Mouse (Mus musculus): ENCODE results near the gene Tbc1d20. TPM values are rescaled to one million over a fixed set of nuclear protein-coding genes. Genes with fewer than 3 reads are reported as not detected.

The Tbc1d20 gene
- total and polyA plus RNA-seq, 3 experiments: 39.0 to 46.5 (median 43.1) TPM

GRCm38 (mm10) chr2:152360271-152360775, 66.7 kb downstream of the Tbc1d20 start:
- intact Hi-C loops (cut with DNase I): loop anchor here (1.0 to 5.0 kb wide), 2 partner anchors 16 to 68 kb away; partner anchors contain the start of genes Tbc1d20 and Trib3
- Histone ChIP-seq H3K36me3 (ENCODE audit: control insufficient read depth, insufficient read depth, low read length) (no peaks in the 10 kb centered on the region), H3K4me1 (ENCODE audit: control insufficient read depth, insufficient read depth, low read length) (peaks cover 20% of the 10 kb centered on the region), H3K27ac (peak overlapping the region; percentile 87), H3K27me3 (ENCODE audit: control insufficient read depth, insufficient read depth, low read length) (no peaks in the 10 kb centered on the region), H3K79me2 (replicated peaks; ENCODE audit: control insufficient read depth, insufficient read depth, low read length) (no peaks in the 10 kb centered on the region), H3K4me3 (peak overlapping the region; percentile 13; the same call in 1 of the 2 replicates), H3K9ac (ENCODE audit: low read depth, low read length) (no peak overlapping the region)
- TF ChIP-seq CTCF (IDR thresholded peaks at IDR 0.05) (peak; percentile 19; the same call in 1 of the 2 replicates), POLR2A (IDR thresholded peaks at IDR 0.05; ENCODE audit: insufficient read depth, low read depth, low read length) (peak; percentile 36; the same call in 1 of the 2 replicates), EP300 (IDR thresholded peaks at IDR 0.05; ENCODE audit: insufficient read depth, low read depth, low read length) (peak; percentile 99)
- DNase-seq: peak; percentile 85 to 90
- 3% methylated on average over 7 of the region's 7 CpGs for WGBS

- Histone ChIP-seq H3K4me1 (ENCODE audit: control insufficient read depth, insufficient read depth, low read length) (peaks cover 20% of the 10 kb centered on the region), H3K27ac (peak overlapping the region; percentile 87), H3K27me3 (ENCODE audit: control insufficient read depth, insufficient read depth, low read length) (no peaks in the 10 kb centered on the region), H3K36me3 (ENCODE audit: control insufficient read depth, insufficient read depth, low read length) (no peaks in the 10 kb centered on the region), H3K79me2 (replicated peaks; ENCODE audit: control insufficient read depth, insufficient read depth, low read length) (no peaks in the 10 kb centered on the region), H3K4me3 (no peak overlapping the region), H3K9ac (ENCODE audit: low read depth, low read length) (no peak overlapping the region)
- intact Hi-C loops (cut with DNase I): loop anchor here (5.0 kb wide), 1 partner anchor 69 kb away; the partner anchor contains the start of gene Tbc1d20
- DNase-seq: no peak
- TF ChIP-seq POLR2A (IDR thresholded peaks at IDR 0.05; ENCODE audit: insufficient read depth, low read depth, low read length) (no peak), EP300 (IDR thresholded peaks at IDR 0.05; ENCODE audit: insufficient read depth, low read depth, low read length) (no peak), CTCF (IDR thresholded peaks at IDR 0.05) (no peak)
- 91% methylated on average over 8 of the region's 8 CpGs for WGBS
Measured at GRCm38 (mm10) chr2:152361193-152361592, 67.6 kb downstream of the Tbc1d20 start.

Other genes with a start within 250 kb of the Tbc1d20 start
- not detected for gene Scrt2, start 212.3 kb upstream of the Tbc1d20 start, total RNA-seq (2021)
- gene Scrt2, start 212.3 kb upstream of the Tbc1d20 start, polyA plus RNA-seq (2012; rRNA removed): not detected in 2 replicates
- gene Srxn1, start 188.3 kb upstream of the Tbc1d20 start, total RNA-seq (2021): 10 to 100 TPM; 19.2 to 23.9 TPM
- gene Srxn1, start 188.3 kb upstream of the Tbc1d20 start, polyA plus RNA-seq (2012; rRNA removed): 35.9 and 40.0 TPM in 2 replicates
- 10 to 100 TPM; 26.7 to 32.1 TPM for gene Tcf15, start 150.3 kb upstream of the Tbc1d20 start, total RNA-seq (2021)
- gene Tcf15, start 150.3 kb upstream of the Tbc1d20 start, polyA plus RNA-seq (2012; rRNA removed): 21.2 and 25.9 TPM in 2 replicates
- 10 to 100 TPM; 89.0 to 94.1 TPM for gene Csnk2a1, start 67.0 kb upstream of the Tbc1d20 start, total RNA-seq (2021)
- gene Csnk2a1, start 67.0 kb upstream of the Tbc1d20 start, polyA plus RNA-seq (2012; rRNA removed): 40.7 and 74.9 TPM in 2 replicates
- 10 to 100 TPM; 44.3 to 45.2 TPM for gene Rbck1, start 38.8 kb downstream of the Tbc1d20 start, total RNA-seq (2021)
- 107 and 128 TPM in 2 replicates for gene Rbck1, start 38.8 kb downstream of the Tbc1d20 start, polyA plus RNA-seq (2012; rRNA removed)
- gene Trib3, start 50.2 kb downstream of the Tbc1d20 start, total RNA-seq (2021): 1 to 10 TPM; 2.4 to 3.6 TPM
- 2.3 and 3.3 TPM in 2 replicates for gene Trib3, start 50.2 kb downstream of the Tbc1d20 start, polyA plus RNA-seq (2012; rRNA removed)
- not detected for gene Nrsn2, start 82.8 kb downstream of the Tbc1d20 start, total RNA-seq (2021)
- gene Nrsn2, start 82.8 kb downstream of the Tbc1d20 start, polyA plus RNA-seq (2012; rRNA removed): 0.31 TPM in 1 of 2 replicates, not detected in the other
- 1 to 10 TPM; 6.9 to 8.3 TPM for gene Sox12, start 104.2 kb downstream of the Tbc1d20 start, total RNA-seq (2021)
- gene Sox12, start 104.2 kb downstream of the Tbc1d20 start, polyA plus RNA-seq (2012; rRNA removed): 7.6 and 8.8 TPM in 2 replicates
- gene Zcchc3, start 121.2 kb downstream of the Tbc1d20 start, total RNA-seq (2021): 1 to 10 TPM; 6.7 to 9.1 TPM
- 4.0 and 5.5 TPM in 2 replicates for gene Zcchc3, start 121.2 kb downstream of the Tbc1d20 start, polyA plus RNA-seq (2012; rRNA removed)
- 1 to 10 TPM; 1.5 to 2.4 TPM for gene 6820408C15Rik, start 121.8 kb downstream of the Tbc1d20 start, total RNA-seq (2021)
- 2.5 and 4.0 TPM in 2 replicates for gene 6820408C15Rik, start 121.8 kb downstream of the Tbc1d20 start, polyA plus RNA-seq (2012; rRNA removed)
- not detected for gene Defb23, start 170.8 kb downstream of the Tbc1d20 start, total RNA-seq (2021)
- gene Defb23, start 170.8 kb downstream of the Tbc1d20 start, polyA plus RNA-seq (2012; rRNA removed): not detected in 2 replicates
- gene Defb20, start 183.2 kb downstream of the Tbc1d20 start, total RNA-seq (2021): not detected
- not detected in 2 replicates for gene Defb20, start 183.2 kb downstream of the Tbc1d20 start, polyA plus RNA-seq (2012; rRNA removed)
- gene Defb22, start 196.3 kb downstream of the Tbc1d20 start, total RNA-seq (2021): not detected
- not detected in 2 replicates for gene Defb22, start 196.3 kb downstream of the Tbc1d20 start, polyA plus RNA-seq (2012; rRNA removed)
- not detected for gene Defb26, start 217.9 kb downstream of the Tbc1d20 start, total RNA-seq (2021)
- not detected in 2 replicates for gene Defb26, start 217.9 kb downstream of the Tbc1d20 start, polyA plus RNA-seq (2012; rRNA removed)
- gene Defb28, start 224.4 kb downstream of the Tbc1d20 start, total RNA-seq (2021): not detected
- gene Defb28, start 224.4 kb downstream of the Tbc1d20 start, polyA plus RNA-seq (2012; rRNA removed): not detected in 2 replicates
- gene Defb29, start 246.3 kb downstream of the Tbc1d20 start, total RNA-seq (2021): not detected
- gene Defb29, start 246.3 kb downstream of the Tbc1d20 start, polyA plus RNA-seq (2012; rRNA removed): not detected in 2 replicates

Data from heart, adult 2 months (tissue).